Mouse (Mus musculus): ENCODE results near the gene Pigq. TPM values are rescaled to one million over a fixed set of nuclear protein-coding genes. Genes with fewer than 3 reads are reported as not detected.

Gene Pigq
- total RNA-seq, 4 experiments from 2014 or later = 37.3 to 48.3 (median 47.8) TPM

- DNase-seq (ENCODE audit: low spot score) = no peak
Measured at GRCm38 (mm10) chr17:25883268-25883667, 61.5 kb downstream of the Pigq start.

GRCm38 (mm10) chr17:25882306-25882705 lies 62.4 kb downstream of the Pigq start:
- DNase-seq (ENCODE audit: low spot score) = no peak

GRCm38 (mm10) chr17:25881691-25882090 lies 63.0 kb downstream of the Pigq start:
- DNase-seq (ENCODE audit: low spot score) = no peak

- DNase-seq (ENCODE audit: low spot score) = no peak
Measured at GRCm38 (mm10) chr17:25880913-25881641, 63.7 kb downstream of the Pigq start.

GRCm38 (mm10) chr17:25880196-25880910 lies 64.4 kb downstream of the Pigq start, which contains the start of gene Wfikkn1:
Gene Wfikkn1 (minus strand): TSS chr17:25880858.
- DNase-seq (ENCODE audit: low spot score) = no peak

GRCm38 (mm10) chr17:25879750-25880149 lies 65.0 kb downstream of the Pigq start:
- no peak for DNase-seq (ENCODE audit: low spot score)

- DNase-seq (ENCODE audit: low spot score) = no peak
Measured at GRCm38 (mm10) chr17:25879261-25879660, 65.5 kb downstream of the Pigq start.

GRCm38 (mm10) chr17:25878611-25879180 lies 66.0 kb downstream of the Pigq start:
- DNase-seq (ENCODE audit: low spot score) = no peak

GRCm38 (mm10) chr17:25877741-25878610 lies 66.8 kb downstream of the Pigq start:
- DNase-seq (ENCODE audit: low spot score) = no peak

- no peak for DNase-seq (ENCODE audit: low spot score)
Measured at GRCm38 (mm10) chr17:25877025-25877424, 67.7 kb downstream of the Pigq start.

Other genes with a start within 250 kb of the Pigq start
- 1 to 10 TPM in 2 of 4 experiments, not detected in 2; 1.1 to 2.0 TPM for gene Gng13, start 227.8 kb downstream of the Pigq start, total RNA-seq (2022)
- 1 to 10 TPM; 1.2 to 2.1 (median 1.6) TPM for gene Chtf18, start 217.5 kb downstream of the Pigq start, total RNA-seq (2022)
- 1 to 10 TPM; 4.5 to 5.3 (median 4.6) TPM for gene Rpusd1, start 217.3 kb downstream of the Pigq start, total RNA-seq (2022)
- gene Mslnl, start 208.9 kb downstream of the Pigq start, total RNA-seq (2022) = not detected
- 10 to 100 TPM in 3 of 4 experiments, 1 to 10 TPM in 1; 9.8 to 20.9 (median 17.6) TPM for gene Msln, start 190.6 kb downstream of the Pigq start, total RNA-seq (2022)
- gene Narfl, start 171.2 kb downstream of the Pigq start, total RNA-seq (2022) = 10 to 100 TPM; 43.8 to 48.8 (median 46.6) TPM
- gene Haghl, start 159.3 kb downstream of the Pigq start, total RNA-seq (2022) = 10 to 100 TPM in 3 of 4 experiments, 1 to 10 TPM in 1; 8.5 to 18.4 (median 12.1) TPM
- under 1 TPM in 1 of 4 experiments, not detected in 3; 0.38 TPM for gene Ccdc78, start 158.4 kb downstream of the Pigq start, total RNA-seq (2022)
- gene Fam173a, start 152.0 kb downstream of the Pigq start, total RNA-seq (2022) = 10 to 100 TPM; 40.7 to 49.9 (median 44.9) TPM
- gene AC134908.4, start 149.3 kb downstream of the Pigq start, total RNA-seq (2022) = 1 to 10 TPM in 1 of 4 experiments, under 1 TPM in 1, not detected in 2; 0.72 to 1.8 TPM
- gene Metrn, start 147.8 kb downstream of the Pigq start, total RNA-seq (2022) = 10 to 100 TPM; 58.8 to 75.3 (median 65.7) TPM
- 1 to 10 TPM; 1.2 to 1.9 (median 1.5) TPM for gene Fbxl16, start 135.9 kb downstream of the Pigq start, total RNA-seq (2022)
- gene Wdr24, start 121.3 kb downstream of the Pigq start, total RNA-seq (2022) = 10 to 100 TPM; 11.2 to 12.6 (median 12.1) TPM
- gene Jmjd8, start 116.1 kb downstream of the Pigq start, total RNA-seq (2022) = 10 to 100 TPM; 34.2 to 39.6 (median 34.8) TPM
- gene Stub1, start 111.5 kb downstream of the Pigq start, total RNA-seq (2022) = 100 to 1,000 TPM; 129 to 137 (median 130) TPM
- gene Rhbdl1, start 107.6 kb downstream of the Pigq start, total RNA-seq (2022) = 1 to 10 TPM in 3 of 4 experiments, under 1 TPM in 1; 0.97 to 5.1 (median 1.6) TPM
- 1 to 10 TPM; 2.2 to 4.4 (median 3.8) TPM for gene Gm20683, start 103.2 kb downstream of the Pigq start, total RNA-seq (2022)
- gene Rhot2, start 100.1 kb downstream of the Pigq start, total RNA-seq (2022) = 100 to 1,000 TPM; 128 to 153 (median 135) TPM
- 1 to 10 TPM; 1.4 to 2.1 (median 1.6) TPM for gene Wdr90, start 83.4 kb downstream of the Pigq start, total RNA-seq (2022)
- 100 to 1,000 TPM; 211 to 282 (median 267) TPM for gene Mcrip2, start 76.2 kb downstream of the Pigq start, total RNA-seq (2022)
- gene Mettl26, start 69.9 kb downstream of the Pigq start, total RNA-seq (2022) = 10 to 100 TPM; 13.6 to 16.8 (median 14.5) TPM
- gene Wfikkn1, start 64.1 kb downstream of the Pigq start, total RNA-seq (2022) = under 1 TPM; 0.44 to 0.57 (median 0.51) TPM
- 10 to 100 TPM; 17.3 to 20.1 (median 17.7) TPM for gene Rab40c, start 25.2 kb downstream of the Pigq start, total RNA-seq (2022)
- gene Nhlrc4, start within 50 bp of the Pigq start, total RNA-seq (2022) = under 1 TPM in 1 of 4 experiments, not detected in 3; 0.41 TPM
- under 1 TPM; 0.24 to 0.85 (median 0.36) TPM for gene A930017K11Rik, start 7.6 kb upstream of the Pigq start, total RNA-seq (2022)
- 1 to 10 TPM; 5.4 to 8.1 (median 6.8) TPM for gene Capn15, start 40.9 kb upstream of the Pigq start, total RNA-seq (2022)
- 10 to 100 TPM; 30.0 to 33.6 (median 32.2) TPM for gene Rab11fip3, start 124.6 kb upstream of the Pigq start, total RNA-seq (2022)
- 10 to 100 TPM; 10.2 to 11.2 (median 11.0) TPM for gene Decr2, start 145.4 kb upstream of the Pigq start, total RNA-seq (2022)
- gene Nme4, start 150.7 kb upstream of the Pigq start, total RNA-seq (2022) = 1 to 10 TPM; 5.0 to 7.6 (median 5.9) TPM
- gene Tmem8, start 168.4 kb upstream of the Pigq start, total RNA-seq (2022) = 1 to 10 TPM; 6.0 to 7.0 (median 6.2) TPM
- gene Mrpl28, start 178.6 kb upstream of the Pigq start, total RNA-seq (2022) = 100 to 1,000 TPM; 160 to 201 (median 177) TPM
- gene Axin1, start 193.8 kb upstream of the Pigq start, total RNA-seq (2022) = 10 to 100 TPM; 16.1 to 21.6 (median 17.3) TPM

Data from heart, adult 8-10 months (tissue).